Mouse (Mus musculus) stomach, postnatal 0 days (tissue): ENCODE results near the gene Carmil1. TPM values are rescaled to one million over a fixed set of nuclear protein-coding genes. Genes with fewer than 3 reads are reported as not detected.

Experiments used
- ATAC-seq: fragments of 200-750 bp; cut with Nextera tagmentation; 2 replicates; pipeline ENCODE4 v1.8.0; 2017; ENCODE audit not compliant: low FRiP score, low TSS enrichment
- DNase-seq: peaks from one replicate; pipeline ENCODE4 v3.0.0-alpha.2; 2016; ENCODE audit warnings: low spot score
- H3K27ac ChIP-seq: fragments of 300-500 bp; sonication (generic); replicated peaks from 2 replicates; pipeline ENCODE4 v1.5.1; 2014; ENCODE audit warnings: mild to moderate bottlenecking, control low read depth
- H3K27me3 ChIP-seq: fragments of 300-500 bp; sonication (generic); 2 replicates; pipeline ENCODE4 v1.6.1; 2014; ENCODE audit warnings: low read length; ENCODE audit not compliant: control insufficient read depth, insufficient read depth
- H3K36me3 ChIP-seq: fragments of 300-500 bp; sonication (generic); 2 replicates; pipeline ENCODE4 v1.6.1; 2014; ENCODE audit warnings: low read length, mixed read lengths; ENCODE audit not compliant: control insufficient read depth, insufficient read depth
- H3K4me1 ChIP-seq: fragments of 300-500 bp; sonication (generic); replicated peaks from 2 replicates; pipeline ENCODE4 v1.6.1; 2014; ENCODE audit warnings: antibody characterized with exemption; ENCODE audit not compliant: control insufficient read depth, insufficient read depth
- H3K4me2 ChIP-seq: fragments of 300-500 bp; sonication (generic); replicated peaks from 2 replicates; pipeline ENCODE4 v1.6.1; 2014; ENCODE audit warnings: low read depth, mild to moderate bottlenecking, control low read depth, moderate library complexity
- H3K4me3 ChIP-seq: fragments of 300-500 bp; sonication (generic); 2 replicates; pipeline ENCODE4 v1.5.1; 2014; ENCODE audit warnings: low read depth, low read length, control low read depth
- H3K9ac ChIP-seq: fragments of 300-500 bp; sonication (generic); 2 replicates; pipeline ENCODE4 v1.6.1; 2014; ENCODE audit warnings: mild to moderate bottlenecking, low read length, control low read depth, mixed read lengths
- H3K9me3 ChIP-seq: fragments of 300-500 bp; sonication (generic); 2 replicates; pipeline ENCODE4 v1.6.1; 2016; ENCODE audit warnings: low read length; ENCODE audit not compliant: control insufficient read depth
- CTCF ChIP-seq: IDR thresholded peaks from 2 replicates; pipeline ENCODE4 v1.5.1; 2016; ENCODE audit warnings: antibody characterized with exemption, low read depth, mild to moderate bottlenecking, moderate library complexity
- EP300 ChIP-seq: optimal IDR thresholded peaks from 2 replicates; pipeline ENCODE3; 2016; ENCODE audit warnings: antibody characterized with exemption
- WGBS: fragments of 180-500 bp; shearing (Covaris S2); extraction: QIAGEN DNeasy Blood & Tissue Kit; methylation state at CpG from one replicate; pipeline ENCODE4 v1.1.7; 2014; 5-methylcytosine and 5-hydroxymethylcytosine counted together
- polyA plus RNA-seq: library from polyadenylated mRNA; unstranded; fragments of >200 nt; fragmentation: Nextera tagmentation; extraction: Ambion mirVana; gene quantifications from 2 replicates; pipeline ENCODE4 v1.2.1, GENCODE M21; 2015

Carmil1 gene
- polyA plus RNA-seq, 1 experiment from 2014 or later, result 17.8 TPM

DNA sequence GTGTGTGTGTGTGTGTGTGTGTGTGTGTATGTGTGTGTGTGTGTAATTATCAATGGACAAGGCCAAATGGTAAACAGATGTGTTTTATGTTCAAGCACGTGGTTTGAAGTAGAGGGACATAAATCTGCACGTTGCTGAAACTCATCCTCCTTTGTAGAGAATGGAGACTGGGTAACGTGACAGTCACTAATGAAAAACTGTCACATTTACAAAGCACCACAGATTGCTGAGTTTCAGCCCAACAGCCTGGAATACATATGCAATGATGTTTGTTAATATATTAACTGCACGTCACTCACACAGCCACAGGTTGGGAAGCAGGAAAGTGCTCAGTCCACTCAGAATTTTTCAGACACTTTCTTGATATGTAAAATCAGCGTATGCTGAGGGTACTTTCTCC is 290.1 kb downstream of the Carmil1 start:
- H3K27me3 ChIP-seq, result no peaks in the 10 kb centered on the region; the same call in 1 of the 2 replicates
- DNase-seq (no peak), ATAC-seq (no peak)
- no peak overlapping the region for H3K4me2 ChIP-seq
- no peak overlapping the region for H3K4me3 ChIP-seq
- no peak overlapping the region for H3K27ac ChIP-seq
- 42% methylated on average over 5 of the region's 5 CpGs for WGBS
- no peaks in the 10 kb centered on the region for H3K4me1 ChIP-seq
- no peak for TF ChIP-seq EP300
- TF ChIP-seq CTCF, result no peak
- H3K9me3 ChIP-seq, result no peaks in the 10 kb centered on the region
- H3K9ac ChIP-seq, result no peak overlapping the region
- no peaks in the 10 kb centered on the region for H3K36me3 ChIP-seq

DNA sequence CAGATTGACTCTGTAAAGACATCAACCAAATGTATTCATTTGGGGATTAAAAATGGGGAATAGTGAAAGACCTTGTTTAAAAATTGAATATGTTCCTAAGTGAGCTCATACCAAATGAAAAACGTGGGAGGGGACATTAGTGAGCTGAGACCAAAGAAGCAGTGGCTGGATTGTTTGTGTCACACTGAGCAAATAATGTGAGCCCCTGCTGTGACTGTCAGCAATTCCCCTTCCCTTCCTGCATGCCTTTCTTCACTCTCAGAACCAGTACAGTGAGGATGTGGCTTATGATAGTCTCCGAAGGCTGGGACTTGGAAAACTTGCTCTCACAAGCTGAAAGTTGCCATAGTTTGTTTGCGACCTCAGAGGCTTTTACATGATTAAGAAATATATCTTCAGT is 295.5 kb downstream of the Carmil1 start:
- TF ChIP-seq CTCF, result no peak
- no peak for TF ChIP-seq EP300
- 40% methylated on average over 3 of the region's 3 CpGs for WGBS
- ATAC-seq, result no peak

DNA sequence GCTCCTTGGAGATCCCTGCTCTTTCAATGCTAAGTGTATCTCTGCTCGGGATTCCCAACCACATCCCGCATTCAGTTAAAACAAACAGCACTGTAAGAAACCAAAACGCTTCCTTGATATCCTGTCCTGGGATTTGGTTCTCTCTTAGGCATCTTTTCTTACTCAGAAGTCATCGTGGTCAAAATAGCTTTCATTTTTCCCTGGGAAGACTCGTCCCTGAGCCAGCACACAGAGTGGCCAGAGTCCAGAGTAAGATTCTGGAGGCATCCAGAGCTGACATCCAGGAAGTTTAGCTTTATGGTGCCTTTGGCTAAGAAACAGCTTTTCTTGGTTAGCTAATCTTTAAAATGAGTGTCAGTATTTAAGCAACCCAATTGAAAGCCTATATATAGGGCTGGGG is 308.3 kb downstream of the Carmil1 start:
- Histone ChIP-seq H3K4me2 (no peak overlapping the region), H3K9me3 (no peaks in the 10 kb centered on the region), H3K4me3 (no peak overlapping the region), H3K27ac (no peak overlapping the region), H3K36me3 (no peaks in the 10 kb centered on the region), H3K9ac (no peak overlapping the region), H3K4me1 (no peaks in the 10 kb centered on the region), H3K27me3 (no peaks in the 10 kb centered on the region)
- ATAC-seq, result no peak
- TF ChIP-seq CTCF (no peak), EP300 (no peak)
- DNase-seq, result no peak
- 48% methylated on average over 5 of the region's 5 CpGs for WGBS

More for the DNA sequence above, 295.5 kb downstream of the Carmil1 start:
- no peaks in the 10 kb centered on the region for H3K9me3 ChIP-seq
- no peaks in the 10 kb centered on the region for H3K4me1 ChIP-seq
- H3K4me2 ChIP-seq, result no peak overlapping the region
- no peak overlapping the region for H3K9ac ChIP-seq
- DNase-seq, result no peak
- H3K27ac ChIP-seq, result no peak overlapping the region
- H3K4me3 ChIP-seq, result no peak overlapping the region
- H3K27me3 ChIP-seq, result no peaks in the 10 kb centered on the region
- no peaks in the 10 kb centered on the region for H3K36me3 ChIP-seq

DNA sequence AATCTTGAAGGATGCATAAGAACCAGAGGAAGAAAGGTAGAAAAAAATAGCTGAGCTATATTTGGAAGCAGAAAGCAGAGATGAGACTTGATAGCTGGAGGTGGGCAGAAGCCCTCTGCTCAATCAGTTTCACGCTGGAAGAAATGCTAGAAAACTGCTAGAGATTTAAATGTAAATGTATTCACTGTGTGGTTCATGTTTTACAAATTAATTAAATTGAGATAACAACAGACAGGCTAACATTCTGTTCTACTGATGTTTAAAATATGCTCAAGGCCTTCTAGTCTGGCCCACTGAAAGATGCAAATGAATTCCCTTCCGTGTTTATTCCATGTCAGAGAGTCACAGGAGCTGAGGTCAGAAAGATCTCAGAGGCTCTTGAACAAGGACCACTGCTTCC is 308.7 kb downstream of the Carmil1 start:
- DNase-seq (no peak), ATAC-seq (no peak)
- no peak for TF ChIP-seq EP300
- no peak for TF ChIP-seq CTCF
- no peak overlapping the region for H3K9ac ChIP-seq
- H3K4me2 ChIP-seq, result no peak overlapping the region
- 66% methylated on average over 2 of the region's 2 CpGs for WGBS
- H3K27me3 ChIP-seq, result no peaks in the 10 kb centered on the region
- H3K36me3 ChIP-seq, result no peaks in the 10 kb centered on the region
- no peak overlapping the region for H3K4me3 ChIP-seq
- H3K9me3 ChIP-seq, result no peaks in the 10 kb centered on the region
- no peaks in the 10 kb centered on the region for H3K4me1 ChIP-seq
- no peak overlapping the region for H3K27ac ChIP-seq

DNA sequence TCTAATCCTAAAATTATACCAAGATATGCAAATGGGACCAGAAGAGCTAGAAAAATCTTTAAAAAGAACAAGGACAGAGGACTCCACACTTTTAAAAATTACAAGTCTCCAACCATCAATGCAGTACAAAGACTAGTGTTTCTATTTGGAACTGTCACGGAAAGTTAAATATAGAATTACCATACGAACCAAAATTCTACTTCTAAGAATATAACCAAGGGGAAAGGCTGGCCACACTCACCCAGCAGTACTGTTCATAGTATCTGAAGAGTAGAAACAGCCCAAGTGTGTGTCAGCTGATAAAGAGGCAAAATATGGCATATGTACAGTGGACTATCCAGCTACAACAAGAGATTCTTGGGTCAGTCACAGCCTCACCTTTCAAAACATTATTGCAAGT is 315.7 kb downstream of the Carmil1 start:
- DNase-seq (no peak), ATAC-seq (no peak)
- Histone ChIP-seq H3K9ac (no peak overlapping the region), H3K27me3 (no peaks in the 10 kb centered on the region), H3K36me3 (no peaks in the 10 kb centered on the region), H3K4me2 (no peak overlapping the region), H3K4me3 (no peak overlapping the region), H3K4me1 (no peaks in the 10 kb centered on the region), H3K9me3 (no peaks in the 10 kb centered on the region), H3K27ac (no peak overlapping the region)
- no peak for TF ChIP-seq CTCF
- no peak for TF ChIP-seq EP300
- 74% methylated on average over 2 of the region's 2 CpGs for WGBS

Other genes with a start within 250 kb of the Carmil1 start
- gene Cmah, start 46.6 kb upstream of the Carmil1 start, polyA plus RNA-seq, result 1.0 and 1.3 TPM in 2 replicates